Mouse (Mus musculus) ES-CJ7 (cell line): Measurements from ENCODE around the gene Map3k11.
A peak's percentile ranks its signal among the peaks of the same experiment; 100 is the strongest.

ENCODE experiments used
- DNase-seq: peaks from one replicate; pipeline ENCODE4 v3.0.0; 2011; ENCODE audit warnings: low read depth, low spot score

Map3k11 gene

DNA sequence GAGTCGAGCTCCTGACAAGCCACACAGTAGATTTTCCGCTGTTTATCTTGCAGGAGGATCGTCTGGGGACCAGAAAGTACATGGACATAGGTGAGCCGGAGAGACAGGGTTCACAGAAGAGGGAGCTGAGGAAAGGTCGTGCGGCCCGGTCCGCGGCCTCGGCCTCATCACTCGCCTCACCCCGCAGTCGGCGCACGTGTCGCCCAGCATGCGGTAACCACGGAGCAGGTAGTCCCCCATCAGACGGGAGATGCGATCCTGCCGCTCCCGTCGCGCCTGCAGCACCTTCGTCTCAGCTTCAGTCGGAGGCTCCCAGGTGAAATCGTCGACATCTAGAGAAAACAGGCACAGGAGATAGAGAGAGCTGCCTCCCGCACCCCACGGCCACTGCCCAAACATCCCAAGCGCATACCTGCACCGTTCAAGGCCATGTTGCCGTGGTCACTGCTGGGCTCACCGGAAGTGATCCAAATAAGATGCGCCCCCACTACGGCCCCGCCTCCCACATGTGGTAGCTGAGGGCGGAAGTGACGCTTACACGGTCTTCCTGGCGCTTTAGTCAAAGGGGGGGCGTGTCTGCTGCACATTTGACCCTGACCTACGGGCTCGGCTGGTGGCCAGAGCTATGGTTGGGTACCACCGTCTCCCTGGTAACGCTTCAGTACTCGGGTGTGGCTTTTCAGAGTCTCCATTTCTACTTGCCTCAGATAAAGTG, 42.9 kb downstream of the Map3k11 start:
- peak; percentile 98 for DNase-seq

DNA sequence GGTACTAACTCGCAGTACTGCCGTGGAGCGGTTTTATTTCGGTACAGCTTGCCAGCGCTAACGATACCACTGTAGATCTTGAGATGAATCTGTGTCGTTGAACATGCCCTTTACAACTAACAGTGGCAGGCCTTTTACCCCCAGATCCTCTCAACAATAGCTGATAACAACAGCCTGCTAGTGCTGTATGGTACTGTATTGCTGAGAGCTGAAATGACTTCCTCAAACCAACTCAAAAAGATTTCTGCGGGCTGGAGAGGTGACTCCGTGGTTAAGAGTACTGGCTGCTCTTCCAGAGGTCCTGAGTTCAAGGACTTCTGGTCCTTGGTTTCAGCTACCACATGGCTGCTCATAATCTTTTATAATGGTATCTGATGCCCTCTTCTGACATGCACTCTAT, 45.8 kb downstream of the Map3k11 start:
- no peak for DNase-seq

DNA sequence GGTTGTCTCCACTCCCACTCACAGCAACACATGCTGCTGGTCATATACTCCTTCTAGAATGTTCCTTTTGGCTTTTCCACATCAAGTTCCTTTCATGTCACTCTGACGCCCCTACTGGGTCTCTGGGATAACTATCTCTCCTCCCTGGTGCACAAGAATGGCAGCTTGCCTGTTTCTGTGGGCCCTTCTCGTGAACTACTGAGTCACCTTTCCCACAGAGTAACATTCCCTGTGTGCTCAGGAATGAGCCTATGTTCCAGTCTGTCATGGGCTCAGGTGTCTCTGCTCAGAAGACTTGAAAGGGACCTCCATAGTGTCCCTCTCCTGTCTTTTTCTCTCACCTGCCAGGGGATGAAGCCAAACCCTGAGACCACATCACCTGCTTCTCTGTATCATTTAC, 50.9 kb downstream of the Map3k11 start:
- no peak for DNase-seq

DNA sequence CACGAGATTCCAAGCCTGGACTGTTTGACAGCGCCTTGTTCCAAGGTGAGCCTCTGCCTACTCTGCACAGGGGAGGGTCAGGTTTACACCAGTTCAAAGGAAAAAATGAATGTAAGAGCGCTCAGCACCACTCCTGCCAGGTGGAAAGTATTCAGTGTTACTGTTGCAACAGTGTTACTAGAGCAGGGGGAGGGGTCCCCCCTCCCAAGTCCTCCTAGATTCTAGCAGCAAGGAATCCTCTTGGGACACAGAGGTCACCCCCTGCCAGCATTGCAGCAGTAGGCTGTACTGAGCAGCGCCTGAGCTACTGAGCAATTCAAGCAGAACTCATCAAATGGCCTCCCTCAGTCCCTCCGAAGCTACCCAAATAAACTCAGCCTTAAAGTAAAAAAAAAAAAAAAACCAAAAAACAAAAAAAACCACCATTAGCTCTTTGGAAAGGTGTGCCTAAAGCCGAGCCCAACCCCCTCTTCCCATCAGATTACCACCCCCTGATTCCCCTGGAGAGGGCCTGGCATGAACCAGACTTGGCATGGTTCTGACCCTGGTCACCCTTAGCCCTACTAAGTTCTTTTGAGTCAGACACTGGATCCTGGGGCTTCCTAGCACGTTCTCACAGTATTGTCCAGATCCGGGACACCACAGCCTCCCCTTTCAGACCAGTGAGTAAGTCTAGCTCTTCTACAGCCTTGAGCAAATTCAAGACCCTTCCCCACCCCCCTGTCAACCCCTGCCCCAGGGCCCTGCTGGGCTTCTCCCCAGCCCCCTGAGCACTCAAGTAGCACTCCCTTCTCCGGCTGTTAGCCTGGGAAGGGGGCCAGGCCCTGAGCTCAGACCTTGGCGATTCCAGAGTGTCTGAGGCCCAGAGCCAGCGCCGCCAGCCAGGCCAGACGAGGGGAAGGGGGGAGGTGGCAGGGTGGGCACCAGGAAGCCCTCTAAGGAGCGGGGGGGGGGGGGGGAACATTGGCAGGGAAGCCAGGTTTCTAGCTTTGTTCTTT, 52.1 kb downstream of the Map3k11 start, which contains the start of gene Ltbp3:
TSS of gene Ltbp3 (plus strand) at position 585 of the 998 bp plus-strand sequence.
- no peak for DNase-seq

DNA sequence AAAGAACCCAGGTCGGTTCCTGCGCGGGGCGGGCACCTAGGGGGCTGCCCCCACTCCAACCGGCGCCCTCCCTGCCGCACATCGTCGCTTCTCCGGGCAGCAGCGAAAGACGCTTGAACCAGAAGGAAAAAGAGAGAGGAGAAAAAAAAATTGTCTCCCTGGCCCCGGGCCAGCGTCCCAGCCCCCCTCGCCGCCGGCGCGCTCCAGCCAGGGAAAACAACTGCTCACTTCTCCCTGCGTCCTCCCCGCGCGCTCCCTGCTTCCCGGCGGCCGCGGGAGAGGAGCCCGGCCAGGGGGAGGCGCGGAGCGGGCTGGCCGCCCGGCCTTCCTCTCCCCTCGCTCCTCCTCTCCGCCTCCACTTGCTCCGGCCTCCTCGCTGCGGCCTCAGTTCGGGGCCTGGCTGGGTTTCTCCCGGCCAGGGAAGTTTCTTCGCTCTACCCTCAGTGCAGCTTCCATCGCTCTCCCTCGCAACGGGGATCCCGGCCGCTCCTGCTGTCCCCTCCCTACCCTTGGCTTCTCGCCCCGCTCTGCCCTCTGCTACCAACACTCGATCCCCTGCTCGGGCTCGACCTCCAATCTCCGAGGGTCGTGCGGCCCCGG, 53.2 kb downstream of the Map3k11 start:
- DNase-seq: no peak

DNA sequence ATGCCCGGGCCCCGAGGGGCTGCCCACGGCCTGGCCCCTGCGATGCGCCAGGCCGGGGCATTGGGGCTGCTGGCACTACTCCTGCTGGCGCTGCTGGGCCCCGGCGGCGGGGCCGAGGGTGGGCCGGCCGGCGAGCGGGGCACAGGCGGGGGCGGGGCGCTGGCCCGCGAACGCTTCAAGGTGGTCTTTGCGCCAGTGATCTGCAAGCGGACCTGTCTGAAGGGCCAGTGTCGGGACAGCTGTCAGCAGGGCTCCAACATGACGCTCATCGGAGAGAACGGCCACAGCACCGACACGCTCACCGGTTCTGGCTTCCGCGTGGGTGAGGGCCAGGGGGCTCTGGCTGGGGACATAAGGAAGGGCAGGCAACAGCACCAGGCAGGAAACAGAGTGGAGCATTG, 53.7 kb downstream of the Map3k11 start:
- DNase-seq: no peak

DNA sequence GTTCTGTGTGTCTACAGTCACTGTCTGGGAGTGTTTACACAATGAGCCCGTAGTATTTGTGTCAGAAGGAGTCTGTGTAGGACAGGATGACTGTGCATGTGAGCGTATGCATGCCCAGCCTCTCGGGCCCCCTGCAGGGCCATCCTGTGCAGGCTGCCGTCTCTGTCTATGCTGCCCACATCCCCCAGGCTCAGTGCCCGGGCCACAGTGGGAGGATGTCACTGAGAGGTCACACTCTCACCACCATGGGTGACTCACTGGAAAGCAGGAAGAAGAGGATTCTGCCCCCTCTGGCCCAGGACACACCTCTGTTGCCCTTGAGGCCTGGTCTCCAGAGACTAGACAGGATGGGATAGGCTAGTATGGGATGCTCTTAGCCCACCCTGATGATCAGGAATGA, 55.0 kb downstream of the Map3k11 start:
- DNase-seq: no peak

DNA sequence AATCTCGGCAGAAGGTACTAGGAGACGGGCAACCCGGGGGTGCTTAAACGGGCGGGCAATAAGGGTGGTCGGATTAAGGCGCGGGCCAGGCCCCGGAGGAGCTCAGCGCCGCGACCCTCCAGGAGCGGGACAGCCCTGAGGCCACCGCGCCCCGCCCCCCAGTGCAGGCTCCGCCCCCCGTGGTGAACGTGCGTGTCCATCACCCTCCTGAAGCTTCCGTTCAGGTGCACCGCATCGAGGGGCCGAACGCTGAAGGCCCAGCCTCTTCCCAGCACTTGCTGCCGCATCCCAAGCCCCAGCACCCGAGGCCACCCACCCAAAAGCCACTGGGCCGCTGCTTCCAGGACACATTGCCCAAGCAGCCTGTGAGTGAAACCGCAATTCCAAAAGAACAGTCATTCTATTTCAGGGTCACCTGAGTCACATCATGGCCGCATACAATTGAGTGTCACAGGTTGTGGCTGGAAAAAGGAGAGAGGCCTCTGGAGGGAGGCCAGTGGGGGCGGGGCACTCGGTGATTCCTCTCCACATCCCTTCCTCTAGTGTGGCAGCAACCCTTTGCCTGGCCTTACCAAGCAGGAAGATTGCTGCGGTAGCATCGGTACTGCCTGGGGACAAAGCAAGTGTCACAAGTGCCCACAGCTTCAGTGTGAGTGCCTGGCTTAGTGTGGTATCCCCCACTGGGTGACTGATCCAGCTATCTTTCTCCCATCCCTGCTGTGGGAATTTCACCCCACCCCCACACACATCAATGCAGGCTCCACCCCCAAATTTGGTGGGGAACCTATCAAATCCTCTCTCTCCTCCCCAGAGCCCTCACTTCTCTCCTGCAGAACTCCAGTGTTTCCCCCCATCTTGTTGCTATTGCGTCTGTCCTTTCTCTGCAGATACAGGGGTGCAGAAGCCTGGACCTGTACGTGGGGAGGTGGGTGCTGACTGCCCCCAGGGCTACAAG, 57.5 kb downstream of the Map3k11 start:
- peak; percentile 53 for DNase-seq

DNA sequence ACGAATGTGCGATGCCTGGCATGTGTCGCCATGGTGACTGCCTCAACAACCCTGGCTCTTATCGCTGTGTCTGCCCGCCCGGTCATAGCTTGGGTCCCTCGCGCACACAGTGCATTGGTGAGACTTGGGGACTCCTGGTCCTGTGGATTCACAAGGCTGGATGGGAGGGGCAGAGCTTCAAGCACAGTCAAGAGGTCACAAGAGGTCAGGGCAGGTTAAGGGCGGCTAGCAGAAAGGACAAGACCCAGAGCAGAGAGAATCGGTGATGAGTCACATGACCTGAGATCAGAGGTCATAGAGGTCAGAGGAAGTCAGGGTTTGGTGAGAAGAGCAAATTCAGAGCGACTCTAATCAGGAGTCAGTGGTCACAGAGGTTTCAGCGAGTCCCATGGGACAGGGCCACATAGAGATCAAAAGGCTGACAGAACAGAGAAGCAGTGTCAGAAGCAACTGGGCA, 58.4 kb downstream of the Map3k11 start:
- DNase-seq: peak; percentile 71

DNA sequence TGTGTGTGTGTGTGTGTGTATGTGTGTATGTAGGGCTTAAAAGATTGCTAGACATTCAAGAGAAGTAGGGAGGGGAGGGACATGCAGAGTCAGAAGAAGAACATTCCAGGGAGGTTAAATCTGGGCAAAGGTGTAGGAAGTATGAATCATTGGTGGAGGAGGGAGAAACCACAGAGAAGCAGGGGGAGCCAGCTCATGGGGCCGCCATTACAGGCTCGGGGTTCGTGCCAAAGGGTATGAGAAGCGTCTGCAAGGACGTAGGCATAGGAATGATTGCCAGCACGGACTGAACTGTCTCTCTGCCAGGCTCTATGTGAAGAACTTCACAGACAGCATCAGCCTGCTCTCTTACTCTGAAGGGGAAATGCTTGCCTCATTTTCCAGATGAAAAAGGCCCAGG, 60.9 kb downstream of the Map3k11 start:
- no peak for DNase-seq

DNA sequence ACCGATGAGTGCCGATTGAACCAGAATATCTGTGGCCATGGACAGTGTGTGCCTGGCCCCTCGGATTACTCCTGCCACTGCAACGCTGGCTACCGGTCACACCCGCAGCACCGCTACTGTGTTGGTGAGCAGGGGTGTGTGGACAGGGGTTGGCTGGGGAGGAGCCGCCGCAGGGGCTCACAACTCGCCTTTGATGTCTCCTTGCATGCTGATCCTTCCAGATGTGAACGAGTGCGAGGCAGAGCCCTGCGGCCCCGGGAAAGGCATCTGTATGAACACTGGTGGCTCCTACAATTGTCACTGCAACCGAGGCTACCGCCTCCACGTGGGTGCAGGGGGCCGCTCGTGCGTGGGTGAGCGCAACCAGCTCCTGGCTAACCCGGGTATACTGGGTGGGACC, 62.4 kb downstream of the Map3k11 start:
- no peak for DNase-seq

DNA sequence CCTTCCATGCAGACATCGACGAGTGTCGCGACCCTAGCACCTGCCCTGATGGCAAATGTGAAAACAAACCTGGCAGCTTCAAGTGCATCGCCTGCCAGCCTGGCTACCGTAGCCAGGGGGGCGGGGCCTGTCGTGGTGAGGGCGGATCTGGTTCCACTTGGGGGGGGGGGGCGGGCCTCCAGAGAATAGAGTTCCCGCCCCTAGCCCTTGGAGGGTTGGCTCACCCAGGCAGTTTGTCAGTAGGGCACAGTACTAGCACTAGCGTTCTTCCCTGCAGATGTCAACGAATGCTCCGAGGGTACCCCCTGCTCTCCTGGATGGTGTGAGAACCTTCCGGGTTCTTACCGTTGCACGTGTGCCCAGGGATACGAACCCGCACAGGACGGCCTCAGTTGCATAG, 63.2 kb downstream of the Map3k11 start:
- no peak for DNase-seq
